Mouse (Mus musculus): Measurements from ENCODE around the gene Olfr745. TPM values are rescaled to one million over a fixed set of nuclear protein-coding genes. Genes with fewer than 3 reads are reported as not detected.

Gene Olfr745
- not detected in 2 replicates for polyA plus RNA-seq (2015; fragmentation: Nextera tagmentation; extraction: Ambion mirVana)

DNA sequence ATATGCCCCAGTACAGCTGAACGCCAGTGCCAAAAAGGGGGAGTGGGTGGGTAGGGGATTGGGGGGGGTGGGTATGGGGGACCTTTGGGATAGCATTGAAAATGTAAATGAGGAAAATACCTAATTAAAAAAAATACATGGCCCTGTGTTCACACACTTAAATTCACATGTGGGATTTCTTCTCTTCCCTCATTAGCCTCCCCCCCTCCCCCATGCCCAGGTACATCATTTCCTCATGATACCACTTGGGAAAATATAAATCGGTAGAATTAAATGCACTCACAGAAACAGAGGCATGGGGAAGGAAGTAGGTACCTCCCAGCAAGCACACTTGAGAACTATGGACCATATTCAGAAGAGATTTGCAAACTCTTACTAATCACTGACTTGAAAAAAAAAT, at the start of gene Olfr745:
TSS of gene Olfr745 (plus strand) at position 301 of the 400 bp plus-strand sequence.
- Histone ChIP-seq H3K27ac (ENCODE audit: low read length) (no peak within 1 kb of the TSS), H3K4me3 (ENCODE audit: low read length) (no peak within 1 kb of the TSS), H3K4me1 (replicated peaks; ENCODE audit: control insufficient read depth, insufficient read depth, low read length) (no peaks in the 10 kb centered on the region), H3K9me3 (ENCODE audit: control insufficient read depth, low read length) (no peaks in the 10 kb centered on the region), H3K9ac (ENCODE audit: low read length) (no peak within 1 kb of the TSS), H3K36me3 (ENCODE audit: control insufficient read depth, insufficient read depth, low read length) (no peaks in the 10 kb centered on the region), H3K27me3 (ENCODE audit: control insufficient read depth, insufficient read depth, low read depth, low read length) (no peaks in the 10 kb centered on the region), H3K4me2 (ENCODE audit: low read depth, low read length) (no peak within 1 kb of the TSS)
- 81% methylated on average over 2 of the region's 2 CpGs for WGBS
- no peak for ATAC-seq (ENCODE audit: low read depth)

GRCm38 (mm10) chr14:50614579-50614978, 24.6 kb upstream of the Olfr745 start, which contains the start of gene Olfr744:
TSS of gene Olfr744 (plus strand) at chr14:50614879.
- H3K36me3 ChIP-seq (ENCODE audit: control insufficient read depth, insufficient read depth, low read length), result no peaks in the 10 kb centered on the region
- no peak for ATAC-seq (ENCODE audit: low read depth)

GRCm38 (mm10) chr14:50646783-50647182, 7.6 kb downstream of the Olfr745 start, which contains the start of gene Olfr746:
TSS of gene Olfr746 (plus strand) at chr14:50647083.
- ATAC-seq (ENCODE audit: low read depth), result no peak
- Histone ChIP-seq H3K9me3 (ENCODE audit: control insufficient read depth, low read length) (no peaks in the 10 kb centered on the region), H3K9ac (ENCODE audit: low read length) (no peak within 1 kb of the TSS)

More at GRCm38 (mm10) chr14:50614579-50614978, 24.6 kb upstream of the Olfr745 start, which contains the start of gene Olfr744:
- no peak within 1 kb of the TSS for H3K27ac ChIP-seq (ENCODE audit: low read length)
- no peak within 1 kb of the TSS for H3K9ac ChIP-seq (ENCODE audit: low read length)
- H3K4me1 ChIP-seq (replicated peaks; ENCODE audit: control insufficient read depth, insufficient read depth, low read length), result no peaks in the 10 kb centered on the region
- no peak within 1 kb of the TSS for H3K4me3 ChIP-seq (ENCODE audit: low read length)
- no peak within 1 kb of the TSS for H3K4me2 ChIP-seq (ENCODE audit: low read depth, low read length)
- no peaks in the 10 kb centered on the region for H3K9me3 ChIP-seq (ENCODE audit: control insufficient read depth, low read length)
- no peaks in the 10 kb centered on the region for H3K27me3 ChIP-seq (ENCODE audit: control insufficient read depth, insufficient read depth, low read depth, low read length)
- WGBS, result 79% methylated on average over 2 of the region's 2 CpGs

GRCm38 (mm10) chr14:50693106-50693505, 53.9 kb downstream of the Olfr745 start, which contains the start of gene Olfr747:
TSS of gene Olfr747 (minus strand) at chr14:50693206.
- no peak within 1 kb of the TSS for H3K4me3 ChIP-seq (ENCODE audit: low read length)
- ATAC-seq (ENCODE audit: low read depth), result no peak
- no peaks in the 10 kb centered on the region for H3K4me1 ChIP-seq (replicated peaks; ENCODE audit: control insufficient read depth, insufficient read depth, low read length)
- H3K9ac ChIP-seq (ENCODE audit: low read length), result no peak within 1 kb of the TSS
- no peak within 1 kb of the TSS for H3K4me2 ChIP-seq (ENCODE audit: low read depth, low read length)
- no peak within 1 kb of the TSS for H3K27ac ChIP-seq (ENCODE audit: low read length)
- no peaks in the 10 kb centered on the region for H3K9me3 ChIP-seq (ENCODE audit: control insufficient read depth, low read length)
- H3K27me3 ChIP-seq (ENCODE audit: control insufficient read depth, insufficient read depth, low read depth, low read length), result no peaks in the 10 kb centered on the region
- no peaks in the 10 kb centered on the region for H3K36me3 ChIP-seq (ENCODE audit: control insufficient read depth, insufficient read depth, low read length)
- 87% methylated on average over 3 of the region's 3 CpGs for WGBS

More at GRCm38 (mm10) chr14:50646783-50647182, 7.6 kb downstream of the Olfr745 start, which contains the start of gene Olfr746:
- H3K4me2 ChIP-seq (ENCODE audit: low read depth, low read length), result no peak within 1 kb of the TSS
- no peaks in the 10 kb centered on the region for H3K36me3 ChIP-seq (ENCODE audit: control insufficient read depth, insufficient read depth, low read length)
- H3K4me3 ChIP-seq (ENCODE audit: low read length), result no peak within 1 kb of the TSS
- no peaks in the 10 kb centered on the region for H3K4me1 ChIP-seq (replicated peaks; ENCODE audit: control insufficient read depth, insufficient read depth, low read length)
- no peaks in the 10 kb centered on the region for H3K27me3 ChIP-seq (ENCODE audit: control insufficient read depth, insufficient read depth, low read depth, low read length)
- no peak within 1 kb of the TSS for H3K27ac ChIP-seq (ENCODE audit: low read length)

Other genes with a start within 250 kb of the Olfr745 start
- not detected in 2 replicates for gene Olfr738, start 231.8 kb upstream of the Olfr745 start, polyA plus RNA-seq (2015; fragmentation: Nextera tagmentation; extraction: Ambion mirVana)
- not detected in 2 replicates for gene Olfr739, start 220.8 kb upstream of the Olfr745 start, polyA plus RNA-seq (2015; fragmentation: Nextera tagmentation; extraction: Ambion mirVana)
- not detected in 2 replicates for gene Olfr740, start 193.8 kb upstream of the Olfr745 start, polyA plus RNA-seq (2015; fragmentation: Nextera tagmentation; extraction: Ambion mirVana)
- gene Olfr741, start 166.7 kb upstream of the Olfr745 start, polyA plus RNA-seq (2015; fragmentation: Nextera tagmentation; extraction: Ambion mirVana), result not detected in 2 replicates
- not detected in 2 replicates for gene Olfr742, start 135.8 kb upstream of the Olfr745 start, polyA plus RNA-seq (2015; fragmentation: Nextera tagmentation; extraction: Ambion mirVana)
- gene Olfr743, start 117.5 kb upstream of the Olfr745 start, polyA plus RNA-seq (2015; fragmentation: Nextera tagmentation; extraction: Ambion mirVana), result not detected in 2 replicates
- gene Olfr744, start 24.5 kb upstream of the Olfr745 start, polyA plus RNA-seq (2015; fragmentation: Nextera tagmentation; extraction: Ambion mirVana), result not detected in 2 replicates
- not detected in 2 replicates for gene Olfr746, start 7.7 kb downstream of the Olfr745 start, polyA plus RNA-seq (2015; fragmentation: Nextera tagmentation; extraction: Ambion mirVana)
- not detected in 2 replicates for gene Olfr747, start 53.8 kb downstream of the Olfr745 start, polyA plus RNA-seq (2015; fragmentation: Nextera tagmentation; extraction: Ambion mirVana)
- not detected in 2 replicates for gene Olfr748, start 68.0 kb downstream of the Olfr745 start, polyA plus RNA-seq (2015; fragmentation: Nextera tagmentation; extraction: Ambion mirVana)
- gene Olfr749, start 105.7 kb downstream of the Olfr745 start, polyA plus RNA-seq (2015; fragmentation: Nextera tagmentation; extraction: Ambion mirVana), result not detected in 2 replicates
- gene Ttc5, start 146.1 kb downstream of the Olfr745 start, polyA plus RNA-seq (2015; fragmentation: Nextera tagmentation; extraction: Ambion mirVana), result 68.6 and 71.7 TPM in 2 replicates
- gene Ccnb1ip1, start 168.3 kb downstream of the Olfr745 start, polyA plus RNA-seq (2015; fragmentation: Nextera tagmentation; extraction: Ambion mirVana), result not detected in 2 replicates
- gene Parp2, start 168.5 kb downstream of the Olfr745 start, polyA plus RNA-seq (2015; fragmentation: Nextera tagmentation; extraction: Ambion mirVana), result 62.5 and 64.7 TPM in 2 replicates
- 6.0 and 6.2 TPM in 2 replicates for gene Tep1, start 231.2 kb downstream of the Olfr745 start, polyA plus RNA-seq (2015; fragmentation: Nextera tagmentation; extraction: Ambion mirVana)

All from lung, embryonic 16.5 days (tissue).